Mouse (Mus musculus) heart, adult 2 months (tissue): ENCODE measurements around the gene Kifc1. TPM values are rescaled to one million over a fixed set of nuclear protein-coding genes. Genes with fewer than 3 reads are reported as not detected.

Experiments
- DNase-seq, 2 experiments: peaks; one replicate each; pipeline ENCODE4 v3.0.0; 2021
- H3K27ac ChIP-seq: fragments of 200-600 bp; 2 replicates; pipeline ENCODE4 v1.8.1; 2022
- H3K27me3 ChIP-seq: fragments of 200-500 bp; 2 replicates; pipeline ENCODE4 v1.6.1; 2012; ENCODE audit warnings: mild to moderate bottlenecking, low read length, inconsistent platforms, mixed read lengths; ENCODE audit not compliant: control insufficient read depth, insufficient read depth
- H3K36me3 ChIP-seq: fragments of 200-500 bp; 2 replicates; pipeline ENCODE4 v1.6.1; 2012; ENCODE audit warnings: low read length, inconsistent platforms; ENCODE audit not compliant: control insufficient read depth, insufficient read depth
- H3K4me1 ChIP-seq: fragments of 200-500 bp; 2 replicates; pipeline ENCODE4 v1.6.1; 2011; ENCODE audit warnings: low read length; ENCODE audit not compliant: control insufficient read depth, insufficient read depth
- H3K4me3 ChIP-seq: fragments of 200-600 bp; 2 replicates; pipeline ENCODE4 v1.8.1; 2022
- H3K79me2 ChIP-seq: fragments of 200-500 bp; replicated peaks from 2 replicates; pipeline ENCODE4 v1.6.1; 2012; ENCODE audit warnings: mild to moderate bottlenecking, inconsistent platforms, low read length, moderate library complexity, mixed read lengths; ENCODE audit not compliant: control insufficient read depth, insufficient read depth
- H3K9ac ChIP-seq: fragments of 200-500 bp; 2 replicates; pipeline ENCODE4 v1.6.1; 2012; ENCODE audit warnings: low read depth, mild to moderate bottlenecking, control low read depth, inconsistent platforms, low read length, mixed read lengths
- CTCF ChIP-seq: fragments of 200-600 bp; IDR thresholded peaks from 2 replicates; pipeline ENCODE4 v1.8.1; 2022; ENCODE audit warnings: antibody characterized with exemption, mild to moderate bottlenecking, moderate library complexity
- EP300 ChIP-seq: fragments of 200-500 bp; IDR thresholded peaks from 2 replicates; pipeline ENCODE4 v1.6.1; 2011; ENCODE audit warnings: low read depth, low read length, control low read depth; ENCODE audit not compliant: insufficient read depth
- POLR2A ChIP-seq: fragments of 200-500 bp; IDR thresholded peaks from 2 replicates; pipeline ENCODE4 v1.6.1; 2011; ENCODE audit warnings: mild to moderate bottlenecking, low read depth, low read length, control low read depth; ENCODE audit not compliant: insufficient read depth
- WGBS: fragments of 180-500 bp; shearing (Covaris S2); methylation state at CpG from one replicate; pipeline ENCODE4 v1.1.7; 2018; 5-methylcytosine and 5-hydroxymethylcytosine counted together
- intact Hi-C: fragments of 180-260 bp; cut with DNase I; formaldehyde crosslinking; loops from one replicate; pipeline ENCODE4 v1.15.1; 2025
- long read RNA-seq: library from polyadenylated mRNA; stranded (forward); transcript quantifications from one replicate; pipeline ENCODE4 v2.0.0, GENCODE M21; 2021
- polyA plus RNA-seq: library from polyadenylated mRNA; depleted of rRNA; stranded (reverse); fragments of >200 nt; gene quantifications from 2 replicates; pipeline ENCODE4 v1.2.3, GENCODE M21; 2012; rRNA removed
- total RNA-seq, 2 experiments: library from RNA; stranded (reverse); gene quantifications; 2 replicates each; pipeline ENCODE4 v1.2.3; 2021

Kifc1 gene
- under 1 TPM; 0.57 to 0.66 TPM for total RNA-seq
- polyA plus RNA-seq: 0.59 and 0.94 TPM in 2 replicates
- long read RNA-seq: 0 reads

DNA sequence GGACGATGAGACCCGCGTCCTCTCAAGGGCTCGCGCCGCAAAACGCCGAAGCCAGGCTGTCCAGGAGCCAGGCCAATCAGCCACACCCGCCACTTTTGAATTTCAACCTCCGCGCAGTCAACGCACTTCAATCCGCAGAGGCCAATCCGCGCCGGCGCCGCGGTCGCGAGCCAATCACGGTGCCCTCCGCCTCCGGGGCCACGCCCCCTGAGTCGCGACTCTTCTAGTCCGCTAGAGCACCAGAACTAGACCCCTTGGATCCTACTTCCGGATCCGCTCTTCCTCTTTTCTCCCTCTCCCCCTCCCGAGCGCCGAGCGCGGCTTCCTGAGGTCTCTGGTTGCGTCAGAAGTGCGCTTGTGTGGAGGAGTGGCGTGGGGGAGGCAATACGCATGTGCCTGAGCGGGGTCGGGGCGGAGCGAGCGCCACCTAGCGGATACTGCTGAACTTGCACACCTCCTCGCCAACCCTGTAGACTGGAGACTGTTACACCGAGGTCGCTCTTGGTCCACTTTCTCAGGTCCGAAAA is at the start of gene Kifc1:
Gene Kifc1 (minus strand): TSS at position 129 of the 527 bp plus-strand sequence.
- intact Hi-C loops: no loop called here
- H3K27ac ChIP-seq: no peak within 1 kb of the TSS
- TF ChIP-seq CTCF (peak; percentile 88), POLR2A (no peak), EP300 (peak; percentile 56; the same call in 1 of the 2 replicates)
- H3K79me2 ChIP-seq: no peaks in the 10 kb centered on the region
- H3K9ac ChIP-seq: peak within 1 kb of the TSS; percentile 53
- H3K27me3 ChIP-seq: no peaks in the 10 kb centered on the region
- peak within 1 kb of the TSS; percentile 61 for H3K4me3 ChIP-seq
- peak; percentile 98 to 100 for DNase-seq
- H3K4me1 ChIP-seq: no peaks in the 10 kb centered on the region
- no peaks in the 10 kb centered on the region for H3K36me3 ChIP-seq
- 1% methylated on average over 49 of the region's 49 CpGs for WGBS

DNA sequence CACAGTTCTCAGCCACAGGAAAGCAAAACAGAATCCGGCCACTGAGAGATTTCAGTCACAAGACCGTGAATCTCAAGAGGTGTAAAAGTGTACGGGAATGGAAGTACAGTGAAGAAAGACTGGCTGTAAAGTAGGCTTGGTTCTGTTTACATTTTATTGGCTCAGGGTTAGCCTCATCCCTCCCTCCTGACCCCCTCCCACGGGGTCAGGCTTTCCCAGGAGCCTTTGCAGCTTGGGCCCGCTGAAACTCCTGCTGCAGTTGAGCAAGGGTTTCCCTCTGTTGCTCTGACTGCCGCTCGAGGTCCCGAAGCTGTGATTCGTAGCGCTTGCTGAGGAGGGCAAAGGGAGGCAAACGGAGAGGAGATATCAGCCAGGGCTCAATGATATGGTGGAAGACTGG is 48.3 kb upstream of the Kifc1 start:
- H3K79me2 ChIP-seq: no peaks in the 10 kb centered on the region
- intact Hi-C loops: no loop called here
- H3K36me3 ChIP-seq: no peaks in the 10 kb centered on the region
- WGBS: 70% methylated on average over 11 of the region's 11 CpGs
- peaks cover 3% of the 10 kb centered on the region; the same call in 1 of the 2 replicates for H3K4me1 ChIP-seq
- DNase-seq: no peak
- no peak overlapping the region for H3K27ac ChIP-seq
- H3K27me3 ChIP-seq: no peaks in the 10 kb centered on the region
- H3K4me3 ChIP-seq: no peak overlapping the region
- TF ChIP-seq POLR2A: no peak
- no peak for TF ChIP-seq CTCF
- TF ChIP-seq EP300: no peak
- H3K9ac ChIP-seq: no peak overlapping the region

GRCm38 (mm10) chr17:33936993-33937392 is 46.5 kb upstream of the Kifc1 start:
- no peak overlapping the region for H3K4me3 ChIP-seq
- peaks cover 3% of the 10 kb centered on the region; the same call in 1 of the 2 replicates for H3K4me1 ChIP-seq
- DNase-seq: no peak
- no peak for TF ChIP-seq EP300
- TF ChIP-seq CTCF: no peak
- TF ChIP-seq POLR2A: no peak
- H3K27me3 ChIP-seq: no peaks in the 10 kb centered on the region
- H3K36me3 ChIP-seq: no peaks in the 10 kb centered on the region
- H3K9ac ChIP-seq: no peak overlapping the region
- intact Hi-C loops: no loop called here
- 86% methylated on average over 15 of the region's 15 CpGs for WGBS
- no peak overlapping the region for H3K27ac ChIP-seq
- no peaks in the 10 kb centered on the region for H3K79me2 ChIP-seq

DNA sequence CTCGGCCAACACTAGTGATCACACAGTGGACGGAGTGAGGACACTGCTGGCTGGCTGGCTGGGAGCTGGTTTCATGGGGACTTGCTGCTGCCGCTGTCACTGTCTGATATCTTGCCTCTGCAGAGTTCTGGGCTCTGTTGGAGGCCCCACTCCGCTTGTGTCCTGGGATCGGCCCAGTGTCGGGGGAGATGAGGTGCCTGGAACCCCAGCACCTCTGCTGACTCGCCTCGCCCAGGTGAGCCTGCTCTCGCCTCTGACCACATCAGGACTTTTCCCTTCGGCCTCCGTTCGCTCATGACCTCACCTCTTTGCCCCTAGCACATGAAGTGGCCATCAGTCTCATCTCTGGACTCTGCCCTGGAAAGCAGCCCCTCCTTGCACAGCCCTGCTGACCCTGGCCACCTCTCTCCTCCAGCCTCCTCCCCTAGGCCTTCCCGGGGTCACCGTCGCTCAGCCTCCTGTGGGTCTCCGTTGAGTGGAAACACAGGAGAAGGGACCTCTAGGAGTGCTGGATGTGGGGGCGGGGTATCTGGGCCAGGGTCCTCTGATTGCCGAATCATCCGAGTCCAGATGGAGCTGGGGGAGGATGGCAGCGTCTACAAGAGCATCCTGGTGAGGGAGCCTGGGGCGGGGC is 45.1 kb upstream of the Kifc1 start:
- 82% methylated on average over 21 of the region's 21 CpGs for WGBS
- Histone ChIP-seq H3K27me3 (no peaks in the 10 kb centered on the region), H3K79me2 (no peaks in the 10 kb centered on the region), H3K36me3 (no peaks in the 10 kb centered on the region), H3K4me3 (no peak overlapping the region), H3K27ac (no peak overlapping the region), H3K9ac (no peak overlapping the region), H3K4me1 (peaks cover 3% of the 10 kb centered on the region; the same call in 1 of the 2 replicates)
- intact Hi-C loops: no loop called here
- DNase-seq: no peak
- TF ChIP-seq POLR2A: no peak
- no peak for TF ChIP-seq EP300
- TF ChIP-seq CTCF: no peak

DNA sequence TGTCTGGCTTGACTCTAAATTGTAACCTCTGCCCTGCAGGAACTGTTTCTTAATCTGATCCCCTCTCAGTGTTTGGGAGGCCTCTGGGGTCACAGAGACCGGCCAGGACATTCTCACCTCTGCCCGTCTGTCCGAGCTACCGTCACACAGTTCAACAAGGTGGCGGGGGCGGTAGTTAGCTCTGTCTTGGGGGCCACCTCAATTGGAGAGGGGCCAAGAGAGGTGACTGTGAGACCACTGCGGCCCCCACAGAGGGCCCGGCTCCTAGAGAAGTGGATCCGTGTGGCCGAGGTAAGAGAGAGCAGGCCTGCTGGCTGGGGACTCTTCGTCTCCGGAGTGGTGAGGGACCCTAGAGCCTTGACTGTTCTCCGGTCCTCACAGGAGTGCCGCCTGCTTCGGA is 42.5 kb upstream of the Kifc1 start:
- H3K9ac ChIP-seq: no peak overlapping the region
- H3K27ac ChIP-seq: no peak overlapping the region
- no peak for DNase-seq
- H3K27me3 ChIP-seq: no peaks in the 10 kb centered on the region
- intact Hi-C loops: no loop called here
- TF ChIP-seq EP300: no peak
- no peak for TF ChIP-seq POLR2A
- no peak for TF ChIP-seq CTCF
- H3K36me3 ChIP-seq: no peaks in the 10 kb centered on the region; the same call in 1 of the 2 replicates
- no peak overlapping the region for H3K4me3 ChIP-seq
- peaks cover 4% of the 10 kb centered on the region; the same call in 1 of the 2 replicates for H3K4me1 ChIP-seq
- 94% methylated on average over 15 of the region's 15 CpGs for WGBS
- H3K79me2 ChIP-seq: no peaks in the 10 kb centered on the region

DNA sequence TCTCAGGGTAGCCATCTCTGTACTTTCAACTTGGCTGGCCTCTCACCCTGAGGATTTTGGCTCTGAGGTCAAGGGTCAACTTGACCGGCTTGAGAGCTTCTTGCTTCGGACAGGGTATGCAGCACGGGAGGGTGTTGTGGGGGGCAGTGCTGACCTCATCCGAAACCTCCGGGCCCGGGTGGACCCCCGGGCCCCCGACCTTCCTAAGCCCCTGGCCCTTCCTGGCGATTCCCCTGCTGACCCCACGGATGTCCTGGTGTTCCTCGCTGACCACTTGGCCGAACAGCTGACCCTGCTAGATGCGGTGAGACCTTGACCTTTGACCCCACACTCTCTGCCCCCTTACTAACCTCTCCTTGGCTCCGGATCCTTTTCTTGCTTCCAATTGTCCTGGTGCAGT is 42.0 kb upstream of the Kifc1 start:
- 91% methylated on average over 14 of the region's 14 CpGs for WGBS
- H3K4me3 ChIP-seq: no peak overlapping the region
- no peak overlapping the region for H3K27ac ChIP-seq
- no peak overlapping the region for H3K9ac ChIP-seq
- peaks cover 4% of the 10 kb centered on the region; the same call in 1 of the 2 replicates for H3K4me1 ChIP-seq
- no peaks in the 10 kb centered on the region; the same call in 1 of the 2 replicates for H3K36me3 ChIP-seq
- intact Hi-C loops: no loop called here
- no peak for DNase-seq
- TF ChIP-seq POLR2A (no peak), EP300 (no peak), CTCF (no peak)
- H3K79me2 ChIP-seq: no peaks in the 10 kb centered on the region
- no peaks in the 10 kb centered on the region for H3K27me3 ChIP-seq
